Mouse (Mus musculus): ENCODE data around the gene Nbeal1.
"Not testable (repeated sequence)": the region's sequence is repeated elsewhere in the genome, so short reads cannot be mapped to it uniquely, and the experiment has no call there.

Nbeal1 gene

DNA sequence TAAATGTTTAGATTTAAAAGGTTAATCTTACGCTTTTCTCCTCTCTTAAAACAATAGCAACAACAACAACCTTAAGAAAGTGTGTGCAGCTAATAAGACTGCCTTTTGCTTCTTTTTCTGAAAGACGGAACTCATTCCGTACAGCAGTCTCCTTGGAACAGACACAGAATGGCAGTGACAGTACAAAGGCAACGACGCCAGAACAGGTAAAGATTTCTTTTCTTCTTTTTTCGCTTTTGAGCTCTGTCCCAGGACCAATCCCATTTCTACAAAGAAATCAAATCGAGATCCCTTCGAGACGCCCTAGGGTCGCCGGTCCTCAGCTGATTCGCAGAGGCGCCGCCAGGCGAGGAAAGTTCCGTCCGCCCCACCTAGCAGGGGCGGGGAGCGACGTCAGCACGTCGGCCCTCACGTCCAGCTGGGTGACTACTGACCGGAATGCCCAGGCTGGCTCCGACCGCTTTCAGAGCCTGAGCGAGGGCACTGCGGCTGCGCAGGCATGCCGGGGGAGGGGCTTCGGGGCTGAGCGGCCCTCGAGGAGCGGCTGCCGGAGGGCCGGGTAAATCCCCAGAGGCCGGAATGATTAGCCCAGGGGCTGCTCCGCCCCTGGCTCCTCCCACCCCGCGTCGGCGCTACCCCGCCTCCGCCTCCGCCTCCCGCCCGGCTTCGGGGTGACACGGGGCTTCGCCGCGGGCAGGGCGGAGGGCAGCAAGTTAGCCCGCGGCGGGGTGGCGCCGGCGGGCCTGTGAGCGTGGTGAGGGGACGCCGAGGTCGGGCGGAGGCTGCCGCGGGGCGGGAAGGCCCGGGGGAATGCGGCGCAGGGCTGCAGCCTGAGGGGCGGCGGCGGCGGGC is at the start of gene Nbeal1:
Nbeal1 (plus strand) TSS at position 668 of the 852 bp plus-strand sequence.
- peak; percentile 93 for DNase-seq (ENCODE audit: low spot score)

DNA sequence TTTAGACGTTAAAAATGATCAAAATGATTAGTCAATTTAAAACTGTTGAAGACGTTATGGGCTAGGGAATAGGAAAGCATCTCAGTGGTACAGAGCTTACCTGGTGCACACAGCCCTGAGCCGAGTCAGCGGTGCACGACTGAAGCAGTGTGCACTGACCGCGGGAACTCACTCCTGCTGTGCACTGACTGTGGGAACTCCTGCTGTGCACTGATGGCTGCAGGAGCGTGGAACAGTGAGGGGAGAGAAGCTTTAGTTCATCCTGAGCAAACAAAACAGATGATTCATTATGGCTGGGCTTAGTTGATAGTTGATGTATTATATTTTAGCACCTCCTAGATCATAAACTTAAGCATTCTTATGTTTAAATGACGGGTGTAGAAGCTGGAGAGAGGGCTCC is 43.1 kb upstream of the Nbeal1 start:
- no peak for DNase-seq (ENCODE audit: low spot score)

DNA sequence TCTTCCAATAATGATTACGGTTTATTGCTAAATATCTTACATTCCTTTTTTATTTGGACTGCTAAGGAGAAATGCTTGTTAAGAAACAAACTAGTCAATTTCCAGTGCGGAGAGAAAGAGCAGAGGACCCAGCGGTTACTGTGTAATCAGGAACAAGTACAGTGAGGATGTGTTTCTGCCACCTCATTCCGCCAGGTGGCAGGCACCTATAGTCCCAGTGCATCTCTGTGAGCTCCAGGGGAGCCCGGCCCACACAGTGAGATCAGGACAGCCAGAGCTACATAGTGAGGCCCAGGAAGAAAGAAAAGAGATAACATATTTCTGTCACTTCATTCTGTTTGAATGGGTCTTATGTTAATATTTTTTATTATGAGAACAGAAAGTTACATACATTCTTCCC is 27.7 kb upstream of the Nbeal1 start:
- DNase-seq (ENCODE audit: low spot score): peak; percentile 18

DNA sequence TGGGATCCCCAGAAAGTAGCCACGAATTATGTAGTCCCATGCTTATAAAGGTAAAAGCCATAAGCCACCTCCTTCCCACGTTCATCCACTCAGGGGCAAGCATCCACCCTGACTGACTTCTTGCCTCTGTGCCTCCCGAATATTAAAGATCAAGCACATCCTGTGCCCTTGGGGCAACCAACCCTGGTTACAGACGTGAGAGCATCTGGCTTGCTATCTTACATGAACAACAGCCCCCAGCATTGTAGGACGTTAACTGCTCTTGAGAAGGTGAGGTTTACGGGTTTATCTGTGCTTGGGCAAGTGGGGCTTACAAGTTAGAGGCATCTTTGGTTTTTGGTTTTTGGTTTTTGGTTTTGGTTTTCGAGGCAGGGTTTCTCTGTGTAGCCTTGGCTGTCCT is 23.7 kb upstream of the Nbeal1 start:
- no peak for DNase-seq (ENCODE audit: low spot score)

DNA sequence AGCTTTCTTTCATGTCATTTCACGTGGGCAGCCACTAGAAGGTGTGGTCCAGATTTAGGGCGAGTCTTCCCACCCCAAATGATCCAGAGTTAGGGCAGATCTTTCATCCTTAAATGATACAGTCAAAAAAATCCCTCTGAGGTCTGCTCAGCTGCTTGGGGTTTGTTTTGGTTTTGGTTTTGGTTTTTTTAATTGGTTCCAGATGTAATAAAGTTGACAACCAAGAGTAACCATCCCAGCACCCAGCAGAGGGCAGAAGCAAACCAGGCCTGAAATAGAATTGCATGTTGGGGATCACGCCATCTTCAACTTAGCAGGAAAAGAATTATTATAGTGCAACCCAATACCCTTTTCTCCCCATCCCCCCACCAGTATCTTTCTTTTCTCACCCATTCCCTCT is 22.0 kb upstream of the Nbeal1 start:
- DNase-seq (ENCODE audit: low spot score): no peak

DNA sequence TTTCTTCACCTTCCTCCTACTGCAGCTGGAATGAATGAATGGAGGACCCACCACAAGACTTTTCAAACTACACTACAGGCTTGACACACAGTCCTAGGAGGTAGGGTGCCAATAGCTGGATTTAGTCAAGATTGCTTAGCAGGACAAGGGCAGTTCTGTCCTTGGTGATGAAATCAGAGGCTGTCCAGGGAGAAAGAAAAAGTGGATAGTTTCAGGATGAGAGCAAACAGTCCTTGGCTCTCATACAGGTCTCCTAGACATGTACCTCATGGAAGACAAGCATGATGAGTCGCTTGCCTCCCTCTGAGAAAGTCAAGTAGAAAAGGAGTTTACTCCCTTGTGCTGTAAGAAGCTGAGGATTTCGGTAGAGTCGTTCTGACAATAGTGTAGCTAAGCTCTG is 16.7 kb upstream of the Nbeal1 start:
- no peak for DNase-seq (ENCODE audit: low spot score)

DNA sequence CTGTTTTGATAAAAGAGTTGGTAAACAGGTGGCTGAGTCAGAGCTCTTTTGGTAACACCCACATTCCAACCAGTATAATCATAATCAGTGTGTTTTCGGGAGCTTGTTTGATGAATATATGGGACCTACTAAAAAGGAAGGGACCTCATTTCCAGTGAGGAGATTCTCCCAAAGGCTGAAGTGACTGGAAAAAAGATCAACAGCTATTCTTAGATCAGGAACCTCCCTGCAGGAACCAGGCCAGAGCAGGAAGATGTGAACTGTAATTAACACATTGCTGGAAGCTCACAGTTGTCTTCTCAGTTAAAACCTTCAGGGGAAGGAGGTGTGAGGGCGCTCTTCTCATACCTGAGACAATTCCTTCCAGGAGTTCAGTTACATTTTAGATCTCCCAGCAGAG is 10.8 kb upstream of the Nbeal1 start:
- DNase-seq (ENCODE audit: low spot score): no peak

DNA sequence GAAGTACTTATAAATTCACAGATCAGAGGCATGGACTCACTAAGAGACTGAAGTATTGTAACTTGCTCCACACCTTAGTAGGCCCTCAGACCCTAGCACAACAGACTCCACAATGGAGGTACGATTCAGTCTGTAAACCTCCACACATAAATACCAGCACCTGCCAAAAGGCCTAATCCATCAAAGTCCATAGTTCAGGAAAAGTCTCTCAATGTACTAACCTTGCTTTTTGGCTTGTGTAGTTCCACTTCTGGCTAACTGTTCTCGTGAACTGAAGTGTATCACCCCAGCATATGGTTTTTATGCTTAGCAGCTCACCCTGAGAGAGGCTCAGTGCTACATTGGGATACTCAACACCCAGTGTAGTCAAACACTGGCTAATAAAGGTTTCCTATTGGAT is 10.1 kb upstream of the Nbeal1 start:
- DNase-seq (ENCODE audit: low spot score): no peak

DNA sequence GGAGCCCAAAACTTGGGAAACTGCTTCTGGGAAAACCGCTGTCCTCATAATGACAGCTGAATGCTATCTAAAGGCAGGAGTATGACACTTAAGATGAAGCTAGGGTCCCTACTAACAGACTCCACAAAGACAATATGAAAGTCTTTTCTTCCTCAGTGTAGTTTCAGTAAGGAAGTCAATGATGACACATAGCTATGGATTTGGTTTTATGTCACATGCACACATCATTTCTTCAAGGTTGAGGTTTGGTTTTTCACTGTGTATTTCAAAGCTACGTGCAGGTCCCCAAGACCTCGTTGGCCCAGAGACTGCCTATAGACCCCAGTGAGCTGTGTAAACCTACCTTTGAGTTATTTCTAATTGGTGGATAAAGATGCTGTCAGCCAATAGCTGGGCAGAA is 7.3 kb upstream of the Nbeal1 start:
- DNase-seq (ENCODE audit: low spot score): no peak

DNA sequence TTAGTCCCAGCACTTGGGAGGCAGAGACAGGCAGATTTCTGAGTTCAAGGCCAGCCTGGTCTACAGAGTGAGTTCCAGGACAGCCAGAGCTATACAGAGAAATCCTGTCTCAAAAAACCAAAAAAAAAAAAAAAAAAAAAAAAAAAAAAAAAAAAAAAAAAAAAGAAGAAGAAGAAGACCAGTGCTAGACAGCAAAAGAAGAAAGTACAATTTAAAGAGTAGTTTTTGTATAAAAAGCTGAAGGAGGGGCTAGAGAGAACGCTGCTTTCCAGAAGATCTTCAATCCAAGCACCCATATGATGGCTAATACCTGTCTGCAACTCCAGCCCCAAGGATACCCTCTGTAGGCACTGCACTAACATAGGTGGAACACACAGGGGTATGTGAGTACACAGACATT is 2.6 kb upstream of the Nbeal1 start:
- not testable (repeated sequence) for DNase-seq (ENCODE audit: low spot score)

DNA sequence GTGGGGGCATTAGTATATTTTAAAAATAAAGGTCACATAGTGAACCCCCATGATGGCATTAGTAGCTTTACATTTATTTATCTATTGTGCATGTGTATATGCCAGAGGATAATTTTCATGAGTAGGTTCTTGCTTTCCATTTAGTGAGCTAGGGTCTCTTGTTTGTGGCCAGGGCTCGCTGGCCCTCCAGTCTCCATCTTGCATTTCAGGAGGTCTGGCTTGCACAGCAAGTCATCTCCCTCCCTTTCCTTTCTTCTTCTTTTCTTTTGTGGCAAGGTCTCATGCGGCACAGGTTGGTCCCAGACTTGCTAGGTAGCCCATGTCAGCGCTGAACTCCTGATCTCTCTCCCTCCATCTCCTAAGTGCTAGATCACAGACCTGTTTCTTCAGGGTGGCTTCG is 1.0 kb upstream of the Nbeal1 start:
- peak; percentile 12 for DNase-seq (ENCODE audit: low spot score)

DNA sequence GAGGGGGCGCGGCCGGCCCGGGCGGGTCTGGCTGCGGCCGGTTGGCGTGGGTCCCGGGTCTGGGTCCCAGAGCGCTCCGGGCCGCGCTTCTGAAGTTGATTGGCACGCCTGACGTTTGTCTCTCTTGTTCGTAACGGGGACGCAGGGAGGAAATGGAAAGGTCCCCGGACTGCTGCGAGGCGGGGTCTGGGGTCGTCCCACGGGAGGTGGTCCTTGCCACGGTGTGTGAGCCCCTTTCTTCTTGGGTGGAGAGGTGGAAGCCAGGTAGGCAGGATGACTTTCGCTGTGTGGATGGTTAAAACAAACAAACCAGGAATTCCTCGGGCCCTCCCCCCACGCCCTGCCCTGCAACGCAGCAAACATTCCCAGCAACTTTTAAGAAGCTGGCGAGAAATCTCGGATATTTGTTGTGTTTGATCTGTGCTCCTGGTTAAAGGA is 404 bp downstream of the Nbeal1 start:
- peak; percentile 16 for DNase-seq (ENCODE audit: low spot score)

DNA sequence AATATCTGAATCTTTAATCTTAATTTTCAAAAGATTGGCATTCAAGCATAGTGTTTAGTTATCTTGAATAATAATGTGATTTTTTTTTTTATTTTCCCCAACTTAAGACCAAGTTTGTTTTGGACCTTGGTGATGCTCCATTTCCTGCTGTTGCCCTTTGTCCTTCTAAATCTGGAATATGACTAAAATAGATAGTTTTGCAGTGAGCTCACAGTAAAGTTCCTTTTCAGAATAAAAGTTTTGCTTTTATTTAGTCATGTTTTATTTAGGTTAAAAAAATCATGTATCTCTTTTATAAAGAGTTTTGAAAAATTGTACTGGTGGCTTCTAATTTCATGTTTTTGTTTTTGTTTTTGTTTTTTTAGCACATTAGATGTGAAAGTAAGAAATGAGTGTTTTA is 8.1 kb downstream of the Nbeal1 start:
- DNase-seq (ENCODE audit: low spot score): no peak

DNA sequence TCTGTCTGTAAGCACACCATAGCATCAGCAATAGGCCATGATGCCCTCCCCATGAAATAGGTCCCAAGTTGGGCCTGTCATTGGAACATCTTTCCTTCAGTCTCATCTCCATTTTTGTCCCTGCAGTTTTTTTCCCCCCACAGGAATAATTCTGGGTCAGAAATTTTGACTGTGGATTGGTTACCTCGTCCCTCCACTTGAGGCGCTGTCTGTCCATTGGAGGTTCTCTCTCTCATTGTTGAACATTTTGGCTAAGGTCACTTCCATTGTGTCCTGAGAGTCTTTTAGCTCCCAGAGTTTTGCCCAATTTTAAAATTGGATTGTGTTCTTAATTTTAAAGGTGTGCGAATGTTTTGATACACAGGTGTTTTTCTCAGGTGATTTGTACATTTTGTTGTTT is 16.4 kb downstream of the Nbeal1 start:
- no peak for DNase-seq (ENCODE audit: low spot score)

DNA sequence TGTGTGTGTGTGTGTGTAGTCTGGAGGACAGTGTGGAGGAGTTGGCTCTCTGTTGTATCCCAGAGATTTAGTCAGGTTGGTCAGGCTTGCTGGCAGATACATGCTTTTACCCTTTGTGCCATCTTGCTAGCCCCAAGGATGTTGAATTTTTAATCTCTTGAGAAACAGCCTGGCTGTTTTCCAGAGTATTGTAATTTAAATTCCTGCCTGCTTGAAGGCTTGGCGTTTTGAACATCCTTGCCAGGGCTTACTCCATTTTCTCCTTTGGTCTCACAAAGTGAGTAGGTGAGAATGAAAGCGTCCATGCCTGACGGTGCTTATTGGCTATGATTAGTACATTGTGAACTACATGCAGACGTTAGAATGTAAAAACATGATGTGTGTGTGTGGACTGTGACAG is 18.6 kb downstream of the Nbeal1 start:
- DNase-seq (ENCODE audit: low spot score): no peak

DNA sequence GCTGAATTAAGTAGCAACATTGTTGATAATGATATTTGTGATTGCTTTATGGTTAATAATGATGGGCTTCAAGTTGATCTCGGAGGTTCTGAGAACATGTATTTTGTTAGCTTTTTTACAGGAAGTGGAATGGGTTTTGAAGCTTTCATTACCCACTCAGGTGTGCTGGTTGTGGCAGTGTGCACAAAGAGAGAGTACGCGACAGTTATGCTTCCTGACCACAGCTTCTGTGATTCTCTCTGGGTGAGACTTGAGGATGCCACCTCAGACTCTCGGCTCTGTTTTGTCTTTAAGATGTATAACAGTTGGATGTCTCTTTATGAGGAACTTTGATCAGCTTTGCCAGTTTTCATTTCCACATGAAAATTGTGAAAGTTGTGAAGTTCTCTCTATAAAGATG is 55.9 kb downstream of the Nbeal1 start:
- DNase-seq (ENCODE audit: low spot score): no peak

DNA sequence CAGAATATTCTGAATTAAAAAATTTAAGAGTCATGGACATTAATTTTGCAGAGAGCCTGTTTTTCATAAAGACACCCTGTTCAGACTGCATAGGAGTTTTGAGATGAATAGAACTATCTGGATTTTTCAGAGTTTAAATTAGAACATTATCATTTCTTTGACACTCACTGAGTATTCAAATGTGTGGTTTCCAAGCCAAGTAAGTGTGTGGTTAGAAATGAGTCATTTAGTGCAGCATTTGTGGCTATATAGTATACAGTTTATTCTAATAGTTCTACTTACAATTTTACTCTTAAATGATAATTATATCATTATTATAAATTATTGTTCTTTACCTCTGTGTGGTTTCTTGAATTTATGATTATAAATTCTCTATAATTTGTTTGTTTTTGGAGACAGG is 60.0 kb downstream of the Nbeal1 start:
- DNase-seq (ENCODE audit: low spot score): no peak

DNA sequence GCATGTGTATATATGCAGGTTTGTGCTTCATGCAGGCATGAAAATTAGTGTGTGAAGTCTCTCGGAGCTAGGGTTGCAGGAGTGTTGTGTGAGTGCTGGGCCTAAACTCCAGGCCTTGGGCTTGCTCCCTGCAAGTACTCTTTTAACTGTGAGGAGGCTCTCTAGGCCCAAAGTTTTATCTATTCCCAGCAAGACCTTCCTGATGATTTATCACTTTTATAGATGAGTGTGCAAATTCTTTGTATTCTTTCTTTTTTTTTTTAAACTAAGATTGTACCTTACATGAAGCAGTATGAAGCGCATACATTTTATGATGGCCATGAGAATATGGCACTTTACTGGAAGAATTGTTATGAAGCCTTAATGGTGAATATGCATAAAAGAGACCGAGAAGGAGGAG is 87.7 kb downstream of the Nbeal1 start:
- DNase-seq (ENCODE audit: low spot score): no peak

DNA sequence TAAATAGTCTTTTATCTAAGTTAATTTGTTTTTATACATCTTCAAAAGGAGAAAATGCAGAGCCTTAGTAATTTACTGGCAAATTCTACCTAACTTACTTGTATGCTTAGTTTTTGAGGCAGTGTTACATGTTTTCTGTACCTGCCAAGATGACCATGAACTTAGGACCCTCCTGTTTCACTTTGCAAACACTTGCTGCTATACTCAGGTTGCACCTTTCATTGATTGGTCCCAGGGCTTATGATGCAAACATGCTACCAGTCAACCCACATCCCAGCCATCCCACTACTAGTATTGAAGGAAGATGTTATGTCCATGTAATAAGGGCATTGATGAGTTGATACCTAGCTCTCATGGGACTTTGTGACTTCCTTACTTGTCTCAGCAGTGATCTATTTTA is 88.9 kb downstream of the Nbeal1 start:
- no peak for DNase-seq (ENCODE audit: low spot score)

DNA sequence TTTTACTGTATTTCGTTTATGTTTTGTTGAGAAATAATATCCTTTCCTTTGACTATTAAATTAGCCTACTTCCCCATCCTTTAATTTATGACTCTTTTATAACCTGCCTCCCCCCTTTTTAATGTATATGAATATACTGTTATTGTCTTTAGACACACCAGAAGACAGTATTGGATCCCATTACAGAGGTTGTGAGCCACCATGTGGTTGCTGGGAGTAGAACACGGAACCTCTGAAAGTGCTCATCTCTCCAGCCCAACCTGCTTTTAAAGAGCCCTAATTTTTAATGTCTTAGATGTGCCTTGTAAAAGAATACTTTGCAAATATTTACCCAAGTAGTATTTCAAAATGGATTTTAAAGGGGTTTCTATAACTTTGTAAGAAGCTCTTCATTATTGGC is 92.1 kb downstream of the Nbeal1 start:
- DNase-seq (ENCODE audit: low spot score): peak; percentile 11

DNA sequence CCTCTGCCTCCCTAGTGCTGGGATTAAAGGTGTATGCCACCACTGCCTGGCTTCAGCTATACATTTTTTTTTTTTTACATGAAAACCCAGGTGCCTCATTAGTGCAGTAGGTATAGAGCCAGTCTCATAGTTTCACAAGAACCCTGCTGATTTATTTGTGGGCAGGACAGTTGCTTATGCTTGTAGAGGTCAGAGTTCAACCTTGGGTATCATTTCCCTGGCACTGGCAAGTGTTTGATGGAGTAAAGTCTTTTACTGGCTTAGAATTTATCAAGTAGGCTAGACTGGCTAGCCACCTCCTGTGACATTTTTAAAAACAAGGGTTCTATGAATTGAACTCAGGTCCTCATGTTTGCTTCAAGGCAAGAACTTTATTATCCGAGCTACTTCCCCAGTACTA is 113.5 kb downstream of the Nbeal1 start:
- DNase-seq (ENCODE audit: low spot score): no peak

DNA sequence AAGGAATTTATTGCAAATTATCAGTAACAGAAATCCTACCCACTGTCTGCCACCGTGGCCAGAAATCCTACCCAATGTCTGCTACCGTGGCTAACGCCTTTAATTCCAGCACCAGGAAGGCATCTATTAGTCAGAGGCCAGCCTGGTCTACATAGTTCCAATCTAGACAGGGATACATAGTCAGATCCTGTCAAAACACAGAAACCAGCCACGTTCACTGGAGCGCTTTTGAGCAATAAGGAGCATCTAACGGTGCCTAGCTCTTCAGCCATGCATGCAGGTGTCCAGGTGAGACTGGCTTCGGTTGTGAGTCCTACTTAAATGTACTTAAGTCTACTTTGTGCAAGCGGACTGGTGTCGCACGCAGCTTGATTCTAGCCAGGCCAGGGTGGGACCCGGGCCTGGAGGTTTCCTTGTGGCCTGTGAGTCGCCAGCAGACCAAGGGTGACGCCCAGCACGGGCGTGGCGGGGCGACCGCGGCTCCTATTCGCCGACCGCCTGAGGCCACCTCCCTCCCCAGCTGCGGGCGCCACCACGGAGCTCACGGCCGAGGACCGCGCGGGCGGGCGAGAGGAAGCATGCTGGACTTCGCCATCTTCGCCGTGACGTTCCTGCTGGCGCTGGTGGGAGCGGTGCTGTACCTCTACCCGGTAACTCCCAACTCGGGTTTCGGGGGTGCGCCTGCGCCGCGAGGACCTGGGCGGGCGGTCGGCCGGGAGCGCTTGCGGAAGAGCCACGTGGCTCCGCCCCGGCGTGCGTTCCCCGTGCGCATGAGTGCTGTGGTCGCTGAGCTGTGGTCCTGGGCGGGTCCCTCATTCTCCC is 162.6 kb downstream of the Nbeal1 start, which contains the start of gene Cyp20a1:
Cyp20a1 (plus strand) TSS at position 516 of the 822 bp plus-strand sequence.
- peak; percentile 75 for DNase-seq (ENCODE audit: low spot score)

All from c-Kit-positive CD71-positive TER-119-positive erythroid progenitor cells, embryonic 14.5 days (primary cell).